Mouse (Mus musculus) layer of hippocampus, adult 11-12 months (tissue): Measurements from ENCODE around the gene Alpk1.
A peak's percentile ranks its signal among the peaks of the same experiment; 100 is the strongest.

ENCODE experiments used
- DNase-seq: peaks from one replicate; pipeline ENCODE4 v3.0.0; 2022; ENCODE audit warnings: low spot score

Gene Alpk1

GRCm38 (mm10) chr3:127743614-127744365, 36.5 kb downstream of the Alpk1 start:
- DNase-seq = no peak

DNA sequence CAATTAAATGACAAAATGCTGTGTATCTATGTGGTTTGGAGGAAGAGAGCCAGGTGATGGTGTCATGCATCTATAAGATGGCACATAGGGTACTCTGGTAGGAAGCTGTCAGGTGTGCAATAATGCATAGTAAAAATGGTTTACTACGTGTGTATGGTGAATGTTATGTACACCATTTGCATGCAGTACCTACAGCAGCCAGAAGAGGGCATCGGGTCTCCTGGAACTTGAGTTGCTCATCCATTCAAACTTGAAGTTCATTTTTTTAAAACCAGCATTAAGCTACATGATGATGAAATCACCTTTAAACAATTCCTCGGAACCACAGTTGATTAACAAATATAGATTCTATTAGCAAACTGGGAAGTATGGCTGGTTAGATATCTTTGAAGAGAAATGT, 38.9 kb downstream of the Alpk1 start:
- no peak for DNase-seq

GRCm38 (mm10) chr3:127737876-127738275, 42.5 kb downstream of the Alpk1 start:
- DNase-seq = no peak

DNA sequence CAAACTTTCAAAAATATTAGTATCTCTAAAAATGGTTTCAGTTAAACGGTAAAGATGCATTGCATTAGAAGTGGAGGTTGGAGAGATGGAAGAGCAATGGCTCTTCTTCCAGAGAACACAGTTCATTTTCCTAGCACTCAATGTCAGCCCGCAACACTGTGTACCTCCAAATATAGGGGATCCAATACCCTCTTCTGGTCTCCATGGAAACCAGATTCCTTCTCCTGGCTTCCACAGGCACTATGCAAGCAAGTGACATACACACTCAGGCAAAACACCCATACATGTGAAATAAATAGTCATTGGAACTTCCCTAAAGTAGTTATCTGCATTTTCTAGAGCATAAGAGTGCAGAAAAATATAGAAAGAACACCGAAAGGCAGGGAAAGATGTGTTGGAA, 44.9 kb downstream of the Alpk1 start:
- DNase-seq = no peak

DNA sequence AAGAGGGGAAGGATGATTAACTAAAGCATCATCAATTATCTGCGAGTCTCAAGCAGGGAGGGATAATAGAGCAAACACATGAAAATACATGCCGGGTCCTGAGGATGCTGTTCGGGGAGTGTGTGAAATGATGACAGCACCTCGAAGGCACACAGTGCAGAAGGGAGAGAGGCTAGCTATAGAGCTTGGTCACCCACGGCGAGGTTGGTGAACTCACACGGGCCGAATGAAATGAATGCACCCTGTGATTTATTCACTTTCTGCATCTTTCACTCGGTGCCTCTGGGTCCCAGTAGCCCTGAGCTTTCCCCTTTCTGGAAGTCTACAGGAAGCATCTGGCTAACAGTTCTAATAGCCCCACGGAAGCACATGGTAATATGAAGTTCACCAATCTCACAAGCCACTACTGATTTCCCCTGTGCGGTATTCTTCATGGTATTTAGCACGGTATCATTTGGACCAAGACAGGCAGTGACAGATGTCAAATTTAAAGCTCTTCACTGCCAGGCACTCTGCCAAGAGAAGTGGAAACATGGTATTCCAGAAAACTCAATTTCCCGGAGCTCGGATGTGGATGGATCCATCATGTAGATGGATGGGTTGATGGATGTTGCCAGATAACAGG, 50.7 kb downstream of the Alpk1 start:
- DNase-seq = no peak

DNA sequence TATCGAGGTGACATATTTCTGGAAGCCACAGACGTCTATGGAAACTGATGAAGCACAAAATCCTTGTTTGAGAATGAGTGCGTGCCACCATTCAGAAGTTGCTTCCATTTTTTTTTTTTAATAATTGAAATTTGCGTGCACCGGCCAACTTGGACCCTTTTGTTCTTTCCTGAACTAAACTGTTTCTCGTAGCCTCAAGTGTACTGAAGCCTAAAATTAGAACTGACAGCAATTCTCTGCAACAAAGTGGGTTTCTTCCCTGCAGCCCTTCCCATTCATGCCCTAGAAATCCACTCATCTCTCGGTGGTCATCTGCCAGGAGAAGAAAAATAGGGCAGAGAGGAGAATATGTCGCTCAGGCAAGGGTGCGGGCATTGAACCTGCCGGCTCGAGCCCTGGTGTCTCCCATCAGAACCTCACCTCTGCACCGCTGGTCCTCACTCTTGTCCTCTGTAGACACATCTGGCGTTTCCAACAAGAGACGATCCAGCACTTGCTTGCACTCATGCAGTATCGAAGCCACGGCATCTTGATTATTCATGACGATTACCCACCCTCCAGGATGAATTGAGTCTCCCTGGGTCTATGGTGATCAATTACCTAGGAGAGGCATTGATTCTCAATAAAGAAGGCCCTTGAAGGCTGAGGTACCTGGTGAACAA, 51.3 kb downstream of the Alpk1 start:
- no peak for DNase-seq

- no peak for DNase-seq
Measured at GRCm38 (mm10) chr3:127728046-127728445, 52.3 kb downstream of the Alpk1 start.

DNA sequence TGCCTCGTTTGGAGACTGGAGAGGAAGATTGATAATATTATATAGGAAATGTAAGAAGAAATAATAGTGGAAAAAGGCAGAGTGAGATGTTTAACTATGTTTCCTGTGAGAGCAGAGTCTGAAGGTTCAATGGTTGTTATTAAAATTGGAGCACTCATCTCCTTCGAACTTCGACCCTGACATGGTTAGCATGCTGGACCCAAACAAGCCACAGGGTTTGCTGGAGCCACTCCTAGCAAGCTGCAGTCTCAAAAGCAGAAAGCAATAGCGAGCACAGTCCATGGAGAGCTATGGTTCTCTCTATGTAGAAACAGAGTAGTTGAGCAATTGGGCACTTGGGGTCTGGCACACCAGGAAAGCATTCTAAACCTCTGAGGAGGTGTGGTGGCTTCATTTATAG, 59.4 kb downstream of the Alpk1 start:
- DNase-seq = no peak

DNA sequence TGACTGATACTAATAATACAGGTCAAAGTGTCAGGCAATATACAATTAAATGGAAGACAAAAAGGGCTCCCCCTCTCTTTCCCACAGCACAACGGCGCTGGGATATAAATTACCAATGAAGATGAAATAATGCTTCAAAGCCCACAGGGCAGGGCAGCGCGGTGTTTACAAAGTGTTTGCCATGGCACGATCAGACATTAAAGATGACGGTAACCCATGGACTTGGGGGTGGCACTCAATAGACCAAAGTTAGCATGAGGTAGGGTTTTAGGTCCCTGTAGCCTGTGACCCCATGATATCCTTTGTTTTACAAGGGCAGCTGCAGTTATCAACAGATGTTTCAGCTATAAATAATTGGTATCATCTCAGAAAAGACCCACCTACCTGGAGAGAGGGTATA, 60.3 kb downstream of the Alpk1 start:
- DNase-seq = no peak

DNA sequence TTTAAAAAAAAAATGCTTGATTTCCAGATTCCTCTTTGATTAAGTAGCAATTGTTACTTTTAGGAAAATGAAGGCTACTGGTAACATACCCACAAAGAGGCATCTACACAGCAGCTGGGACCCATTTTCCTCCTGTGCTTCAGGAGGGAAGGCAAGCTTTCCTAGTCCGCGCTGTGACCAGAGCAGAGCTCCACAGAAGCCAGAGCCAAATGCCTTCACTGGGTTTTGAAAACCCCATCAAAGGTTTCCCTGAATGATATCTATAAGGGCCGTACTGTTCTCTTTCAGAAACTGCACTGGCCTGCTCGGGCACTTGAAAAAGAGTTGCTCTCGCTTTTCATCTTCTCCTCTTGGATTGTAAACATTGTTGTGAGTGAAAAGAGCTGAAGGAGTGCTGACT, 60.7 kb downstream of the Alpk1 start:
- DNase-seq = no peak

DNA sequence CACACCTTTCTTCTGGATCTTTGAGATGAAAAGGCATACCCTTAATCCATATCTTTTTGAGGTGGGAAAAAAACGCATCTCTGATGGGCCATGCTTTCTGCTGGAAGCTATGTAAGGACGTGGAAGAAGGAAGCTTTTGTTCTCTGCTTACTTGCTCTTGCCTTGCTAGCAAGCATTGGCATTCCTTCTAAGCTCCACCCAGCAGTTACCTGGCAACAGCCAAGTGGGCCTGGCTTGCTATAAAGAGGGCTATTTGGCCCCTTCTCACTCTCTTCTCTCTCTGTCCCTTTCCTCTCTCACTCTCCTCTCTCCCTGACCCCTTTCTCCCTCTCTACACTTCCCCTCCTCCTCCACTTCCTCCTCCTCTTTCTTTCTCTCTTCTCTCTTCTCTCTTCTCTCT, 63.6 kb downstream of the Alpk1 start:
- no peak for DNase-seq

DNA sequence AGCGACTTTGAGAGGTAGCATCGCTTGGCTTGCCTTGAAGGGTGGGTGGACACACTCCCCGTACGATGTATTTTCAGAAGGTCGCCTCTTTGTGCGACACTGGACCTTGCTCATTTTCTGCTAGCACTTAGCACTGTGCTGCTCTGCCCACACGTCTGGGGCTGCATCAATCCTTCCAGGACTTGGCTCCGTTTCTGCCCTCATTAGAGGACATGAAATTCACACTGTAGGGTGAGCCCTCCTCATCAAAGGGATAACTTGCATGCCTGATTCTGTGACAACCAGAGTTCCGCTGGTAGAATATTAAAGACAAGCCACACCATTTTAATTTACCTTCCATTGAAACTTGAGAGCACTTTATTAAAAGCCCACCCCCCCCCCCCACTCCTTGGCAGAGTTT, 67.2 kb downstream of the Alpk1 start:
- DNase-seq = peak; percentile 9

DNA sequence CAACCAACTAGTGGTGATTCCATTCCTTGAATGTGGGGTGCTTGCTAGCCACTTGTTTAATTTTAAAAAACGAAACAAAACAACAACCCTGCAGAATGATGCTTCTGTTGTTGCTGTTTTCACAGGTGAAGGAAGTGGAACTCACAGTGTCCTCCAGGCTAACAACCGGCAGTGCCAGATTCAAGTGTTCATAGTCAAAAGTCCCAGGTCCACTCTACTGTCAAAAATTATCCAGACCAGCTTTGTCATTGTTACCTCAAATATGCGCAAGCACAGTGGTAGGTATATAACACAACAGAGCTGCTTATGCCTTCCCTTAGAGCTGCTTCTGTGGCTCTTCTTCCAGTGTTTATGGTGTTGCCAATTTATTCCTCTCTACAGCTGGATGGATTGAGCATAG, 68.8 kb downstream of the Alpk1 start:
- DNase-seq = no peak

DNA sequence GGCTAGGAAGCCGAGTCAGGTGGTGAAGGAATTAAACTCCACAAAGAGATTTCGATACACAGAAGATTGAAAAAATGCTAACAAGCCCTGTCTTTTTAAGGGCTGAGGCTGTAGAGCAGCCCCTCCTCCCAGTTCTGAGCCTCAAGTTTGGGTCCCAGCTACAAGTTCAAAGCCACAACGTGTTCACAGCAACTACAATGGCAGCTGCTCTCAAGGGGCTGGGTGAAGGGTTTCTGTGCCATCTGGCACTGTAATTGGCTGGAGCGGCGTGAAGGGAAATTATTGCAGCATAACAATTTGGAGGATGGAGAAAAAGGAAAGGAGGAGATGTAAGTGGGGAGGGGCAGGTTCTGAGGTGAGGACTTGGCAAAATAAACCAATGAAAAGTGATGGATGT, 73.2 kb downstream of the Alpk1 start:
- no peak for DNase-seq

DNA sequence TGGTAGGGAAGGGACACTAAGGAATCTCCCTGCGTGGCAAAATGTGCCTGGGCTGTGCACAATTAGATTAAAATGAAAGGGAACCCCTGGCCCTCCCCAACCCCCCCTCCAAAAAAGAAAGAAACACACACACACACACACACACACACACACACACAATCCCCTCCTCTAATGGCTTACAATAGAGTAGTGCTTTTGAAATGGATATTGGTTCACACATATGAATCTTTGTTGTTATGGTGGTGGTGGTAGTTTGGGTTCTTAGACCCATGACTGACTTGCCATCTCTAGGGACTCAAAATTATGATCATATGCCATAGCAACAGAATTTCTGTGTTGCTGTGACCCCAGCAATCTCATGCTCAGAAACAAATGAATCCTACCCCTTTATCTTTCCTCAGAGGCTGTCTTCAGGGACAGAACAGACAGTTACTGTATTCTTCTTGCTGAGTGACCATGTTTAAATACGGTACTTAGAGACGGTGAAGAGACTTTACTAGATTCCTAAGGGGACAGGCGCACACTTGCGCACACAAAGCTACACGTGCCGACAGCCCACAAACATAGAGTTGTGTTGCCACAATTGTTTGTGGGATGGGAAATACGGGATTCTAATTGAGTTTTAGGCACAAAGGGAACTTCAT, 73.8 kb downstream of the Alpk1 start:
- no peak for DNase-seq

- DNase-seq = peak; percentile 28
Measured at GRCm38 (mm10) chr3:127705515-127706444, 74.5 kb downstream of the Alpk1 start.

GRCm38 (mm10) chr3:127705139-127705514, 75.2 kb downstream of the Alpk1 start:
- DNase-seq = no peak

GRCm38 (mm10) chr3:127701196-127701825, 79.0 kb downstream of the Alpk1 start:
- DNase-seq = no peak

DNA sequence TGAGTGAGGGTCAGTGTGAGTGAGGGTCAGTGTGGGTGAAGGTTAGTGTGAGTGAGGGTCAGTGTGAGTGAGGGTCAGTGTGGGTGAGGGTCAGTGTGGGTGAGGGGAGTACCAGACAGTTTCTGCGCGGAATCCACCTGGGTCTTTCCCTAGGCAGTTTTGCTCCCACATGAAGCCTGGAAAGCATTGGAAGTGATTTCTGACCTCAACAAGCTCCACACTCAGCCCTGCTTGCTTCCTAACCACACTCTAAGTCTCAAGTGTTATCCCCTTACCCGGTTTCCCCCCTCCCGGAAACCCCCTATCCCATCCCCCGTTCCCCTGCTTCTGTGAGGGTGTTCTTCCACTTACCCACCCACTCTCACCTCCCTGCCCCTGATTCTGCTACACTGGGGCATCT, 81.7 kb downstream of the Alpk1 start:
- no peak for DNase-seq

GRCm38 (mm10) chr3:127696541-127696940, 83.8 kb downstream of the Alpk1 start:
- no peak for DNase-seq
